Comparison of ENCODE assay signal across 8 mouse cellular contexts in the genomic region with DNA sequence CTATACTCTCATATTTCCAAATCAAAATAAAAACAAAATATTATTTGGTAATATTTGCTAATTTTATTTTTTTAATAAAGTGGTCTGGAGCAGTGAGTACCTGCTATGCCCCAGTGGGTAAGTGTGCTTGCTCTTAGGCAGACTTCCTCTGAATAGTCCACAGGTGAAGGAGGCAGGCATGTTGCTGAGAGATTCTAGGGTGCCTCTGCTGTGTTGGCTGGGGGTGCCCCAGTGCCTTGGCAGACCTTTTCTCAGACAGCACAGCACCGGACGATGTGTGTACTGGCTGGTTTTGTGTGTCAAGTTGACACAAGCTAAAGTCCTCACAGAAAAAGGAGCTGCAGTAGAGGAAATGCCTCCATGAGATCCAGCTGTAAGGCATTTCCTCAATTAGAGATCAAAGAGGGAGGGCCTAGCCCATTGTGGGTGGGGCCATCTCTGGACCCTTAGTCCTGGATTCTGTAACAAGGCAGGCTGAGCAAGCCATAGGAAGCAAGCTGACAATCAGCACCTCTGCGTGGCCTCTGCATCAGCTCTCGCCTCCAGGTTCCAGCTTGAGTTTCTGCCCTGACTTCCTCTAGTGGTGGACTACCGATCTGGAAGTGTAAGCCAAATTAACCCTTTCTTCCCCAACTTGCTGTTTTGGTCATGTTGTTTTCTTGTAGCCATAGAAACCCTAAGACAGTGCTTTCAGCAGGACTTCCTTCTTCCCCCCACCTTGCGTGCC. TPM values are rescaled to one million over a fixed set of nuclear protein-coding genes. Genes with fewer than 3 reads are reported as not detected.
A peak's percentile ranks its signal among the peaks of the same experiment; 100 is the strongest.
DNase-seq lines count a peak whose midpoint lies in the region; ATAC-seq and TF ChIP-seq lines count a peak whose summit lies in the region.

No protein-coding gene starts in this region.

- H3K27ac ChIP-seq in gastrocnemius, adult 2 months, result no peak overlapping the region
- no peak overlapping the region for H3K27ac ChIP-seq in kidney, adult 2 months (ENCODE audit: insufficient read depth, low read depth, low read length)
- no peak overlapping the region for H3K27ac ChIP-seq in lung, postnatal 0 days (ENCODE audit: low read length)
- H3K27ac ChIP-seq in stomach, embryonic 16.5 days (ENCODE audit: low read length), result peak overlapping the region; percentile 46; the same call in 1 of the 2 replicates

- H3K4me1 ChIP-seq in kidney, adult 2 months (ENCODE audit: control insufficient read depth, insufficient read depth, low read length), result no peaks in the 10 kb centered on the region
- H3K4me1 ChIP-seq in lung, postnatal 0 days (ENCODE audit: insufficient read depth, low read depth, low read length), result no peaks in the 10 kb centered on the region
- H3K4me1 ChIP-seq in stomach, embryonic 16.5 days (ENCODE audit: control insufficient read depth, insufficient read depth, low read length), result no peaks in the 10 kb centered on the region

- 0 out of 2 replicates have a peak overlapping the region, but pooled peaks have one; percentile 13 for H3K4me3 ChIP-seq in gastrocnemius, adult 2 months
- H3K4me3 ChIP-seq in kidney, adult 2 months (ENCODE audit: insufficient read depth, low read depth, low read length), result no peak overlapping the region
- no peak overlapping the region for H3K4me3 ChIP-seq in lung, postnatal 0 days (ENCODE audit: low read depth, low read length)
- H3K4me3 ChIP-seq in stomach, embryonic 16.5 days (replicated peaks; ENCODE audit: low read length), result no peak overlapping the region

- intact Hi-C loops in gastrocnemius, adult 2 months (cut with DNase I), result no loop called here

- TF ChIP-seq POLR2A in kidney, adult 2 months (IDR thresholded peaks at IDR 0.05; ENCODE audit: low read depth, low read length), result no peak

- H3K36me3 ChIP-seq in kidney, adult 2 months (ENCODE audit: control insufficient read depth, insufficient read depth, low read length), result no peaks in the 10 kb centered on the region
- H3K36me3 ChIP-seq in lung, postnatal 0 days (ENCODE audit: insufficient read depth, low read length), result no peaks in the 10 kb centered on the region
- H3K36me3 ChIP-seq in stomach, embryonic 16.5 days (ENCODE audit: control insufficient read depth, insufficient read depth, low read length), result no peaks in the 10 kb centered on the region

- peak; percentile 96 for ATAC-seq in granulocyte monocyte progenitor cell, adult 5-6 weeks (replicated peaks; ENCODE audit: poor library complexity, severe bottlenecking)
- peak; percentile 85 for ATAC-seq in lung, postnatal 0 days
- peak; percentile 88; the same call in 1 of the 2 replicates for ATAC-seq in stomach, embryonic 16.5 days (ENCODE audit: insufficient read depth, low FRiP score)

- H3K4me2 ChIP-seq in lung, postnatal 0 days (replicated peaks; ENCODE audit: low read depth, low read length), result peak overlapping the region; percentile 30; the same call in 1 of the 2 replicates
- peak overlapping the region; percentile 38 for H3K4me2 ChIP-seq in stomach, embryonic 16.5 days (ENCODE audit: low read depth, low read length)

- peak; percentile 18 for DNase-seq in gastrocnemius, adult 2 months
- DNase-seq in gastrocnemius, adult 8-10 months (ENCODE audit: low spot score in 2 of 2), result no peak
- peak; percentile 10 for DNase-seq in kidney, adult 2 months
- DNase-seq in lung, postnatal 0 days (ENCODE audit: low spot score), result peak; percentile 31
- no peak for DNase-seq in right cerebral cortex, postnatal 4 days
- no peak for DNase-seq in cerebellum, postnatal 14 days

- WGBS in kidney, adult 2 months, result 17% methylated on average over 6 of the region's 6 CpGs
- 12% methylated on average over 6 of the region's 6 CpGs for WGBS in lung, postnatal 0 days
- 21% methylated on average over 6 of the region's 6 CpGs for WGBS in stomach, embryonic 16.5 days

- H3K9ac ChIP-seq in lung, postnatal 0 days (replicated peaks; ENCODE audit: low read depth), result no peak overlapping the region
- H3K9ac ChIP-seq in stomach, embryonic 16.5 days (ENCODE audit: low read length), result no peak overlapping the region

- no peaks in the 10 kb centered on the region for H3K27me3 ChIP-seq in kidney, adult 2 months (replicated peaks; ENCODE audit: control insufficient read depth, insufficient read depth, low read length)
- H3K27me3 ChIP-seq in lung, postnatal 0 days (replicated peaks; ENCODE audit: insufficient read depth, low read length), result no peaks in the 10 kb centered on the region
- no peaks in the 10 kb centered on the region for H3K27me3 ChIP-seq in stomach, embryonic 16.5 days (ENCODE audit: control insufficient read depth, insufficient read depth, low read length)

- TF ChIP-seq EP300 in lung, postnatal 0 days (IDR thresholded peaks at IDR 0.05), result no peak

- TF ChIP-seq CTCF in gastrocnemius, adult 2 months (IDR thresholded peaks at IDR 0.05), result no peak
- no peak for TF ChIP-seq CTCF in kidney, adult 2 months (conservative IDR thresholded peaks at IDR 0.05; ENCODE audit: insufficient read depth, insufficient read length, low read depth, low read length)
- TF ChIP-seq CTCF in lung, postnatal 0 days (IDR thresholded peaks at IDR 0.05), result peak; percentile 17

- H3K9me3 ChIP-seq in lung, postnatal 0 days (ENCODE audit: low read length), result no peaks in the 10 kb centered on the region
- no peaks in the 10 kb centered on the region for H3K9me3 ChIP-seq in stomach, embryonic 16.5 days (replicated peaks; ENCODE audit: control insufficient read depth, low read length)

RNA-seq across cellular contexts. Expression of gene Chd1, which starts 47.7 kb away (rescaled TPM):
- 10 to 100 TPM; 13.6 to 16.4 TPM for total RNA-seq in gastrocnemius, adult 2 months (2021)
- total RNA-seq in gastrocnemius, adult 8-10 months (2022), result 10 to 100 TPM in 3 of 4 experiments, 1 to 10 TPM in 1; 9.6 to 15.4 (median 12.6) TPM
- total RNA-seq in granulocyte monocyte progenitor cell, adult 5-6 weeks (2014; fragmentation: Nextera tagmentation), result 34.8 and 39.1 TPM in 2 replicates
- total RNA-seq in granulocyte monocyte progenitor cell, adult 5-6 weeks (2017), result 55.8 and 68.2 TPM in 2 replicates
- 3.7 and 3.9 TPM in 2 replicates for polyA plus RNA-seq in kidney, adult 2 months (2012; rRNA removed)
- polyA plus RNA-seq in lung, postnatal 0 days (2015; fragmentation: Nextera tagmentation; extraction: Ambion mirVana), result 17.1 and 19.6 TPM in 2 replicates
- 11.8 and 14.6 TPM in 2 replicates for polyA plus RNA-seq in stomach, embryonic 16.5 days (2015; fragmentation: Nextera tagmentation; extraction: Ambion mirVana)

Comparison
In these comparisons a context has a peak if more than half of its experiments do, and no peak if none do; other contexts are left out.
1. DNase-seq: peak in gastrocnemius, adult 2 months (single experiment), kidney, adult 2 months (single experiment) and lung, postnatal 0 days (single experiment); none in gastrocnemius, adult 8-10 months (0 of 2), right cerebral cortex, postnatal 4 days (single experiment) and cerebellum, postnatal 14 days (0 of 2).
2. Peak in every context shown above with its lines, with median percentiles within 50 percentile points of each other: ATAC-seq.